Mouse (Mus musculus) embryonic facial prominence, embryonic 10.5 days (tissue): Measurements from ENCODE around the gene Itpk1. TPM values are rescaled to one million over a fixed set of nuclear protein-coding genes. Genes with fewer than 3 reads are reported as not detected.

Source experiments
- DNase-seq: peaks from one replicate; pipeline ENCODE4 v3.0.0-alpha.2; 2017; ENCODE audit warnings: low spot score
- H3K27ac ChIP-seq: fragments of 300-500 bp; sonication (generic); replicated peaks from 2 replicates; pipeline ENCODE4 v1.5.1; 2016; ENCODE audit warnings: mild to moderate bottlenecking
- H3K27me3 ChIP-seq: fragments of 300-500 bp; sonication (generic); replicated peaks from 2 replicates; pipeline ENCODE4 v1.6.1; 2016; ENCODE audit warnings: low read depth, mild to moderate bottlenecking; ENCODE audit not compliant: poor library complexity, severe bottlenecking
- H3K36me3 ChIP-seq: fragments of 300-500 bp; sonication (generic); replicated peaks from 2 replicates; pipeline ENCODE4 v1.6.1; 2016; ENCODE audit warnings: mild to moderate bottlenecking, moderate library complexity
- H3K4me1 ChIP-seq: fragments of 300-500 bp; sonication (generic); 2 replicates; pipeline ENCODE4 v1.6.1; 2016
- H3K4me3 ChIP-seq: fragments of 300-500 bp; sonication (generic); 2 replicates; pipeline ENCODE4 v1.5.1; 2016; ENCODE audit warnings: mild to moderate bottlenecking, moderate library complexity
- H3K9me3 ChIP-seq: fragments of 300-500 bp; sonication (generic); 2 replicates; pipeline ENCODE4 v1.6.1; 2016; ENCODE audit warnings: mild to moderate bottlenecking
- WGBS: fragments of 180-500 bp; shearing (Covaris S2); methylation state at CpG from one replicate; pipeline ENCODE4 v1.1.7; 2016; 5-methylcytosine and 5-hydroxymethylcytosine counted together
- microRNA counts: library from miRNA; unstranded; fragments of <30 nt; microRNA quantifications from one replicate; lab custom pipeline; 2017
- microRNA-seq: library from miRNA; unstranded; fragments of <30 nt; microRNA quantifications from one replicate; pipeline ENCODE4, GENCODE M21; 2017
- polyA plus RNA-seq: library from polyadenylated mRNA; unstranded; fragments of >200 nt; fragmentation: Nextera tagmentation; extraction: Ambion mirVana; gene quantifications from 2 replicates; pipeline ENCODE4 v1.2.1, GENCODE M21; 2016

Gene Itpk1
- polyA plus RNA-seq, 1 experiment from 2014 or later, result 13.7 TPM

DNA sequence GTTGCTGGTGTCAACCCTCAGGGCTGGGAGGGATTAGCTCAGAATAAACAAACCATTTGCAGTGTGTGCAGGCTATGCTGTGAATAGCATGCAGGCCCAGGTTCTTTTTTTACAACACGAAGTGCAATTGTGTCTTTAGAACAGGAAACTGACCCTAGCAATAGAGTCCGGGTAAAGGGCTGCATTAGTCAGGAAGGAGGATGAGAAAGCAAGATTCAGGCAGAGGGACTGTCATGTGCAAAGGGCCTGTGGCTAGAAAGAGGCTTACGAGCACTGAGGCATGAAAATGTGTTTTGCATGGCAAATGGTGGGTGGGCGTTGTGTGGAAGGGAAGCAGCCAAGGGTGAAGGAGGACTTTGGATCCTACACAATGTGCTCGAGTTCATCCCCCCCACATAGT lies 176.7 kb downstream of the Itpk1 start:
- Histone ChIP-seq H3K4me3 (no peak overlapping the region), H3K36me3 (no peaks in the 10 kb centered on the region), H3K27me3 (peaks cover 7% of the 10 kb centered on the region; the same call in 1 of the 2 replicates), H3K4me1 (no peaks in the 10 kb centered on the region), H3K27ac (no peak overlapping the region), H3K9me3 (no peaks in the 10 kb centered on the region)
- WGBS, result 78% methylated on average over 5 of the region's 5 CpGs
- DNase-seq, result no peak

DNA sequence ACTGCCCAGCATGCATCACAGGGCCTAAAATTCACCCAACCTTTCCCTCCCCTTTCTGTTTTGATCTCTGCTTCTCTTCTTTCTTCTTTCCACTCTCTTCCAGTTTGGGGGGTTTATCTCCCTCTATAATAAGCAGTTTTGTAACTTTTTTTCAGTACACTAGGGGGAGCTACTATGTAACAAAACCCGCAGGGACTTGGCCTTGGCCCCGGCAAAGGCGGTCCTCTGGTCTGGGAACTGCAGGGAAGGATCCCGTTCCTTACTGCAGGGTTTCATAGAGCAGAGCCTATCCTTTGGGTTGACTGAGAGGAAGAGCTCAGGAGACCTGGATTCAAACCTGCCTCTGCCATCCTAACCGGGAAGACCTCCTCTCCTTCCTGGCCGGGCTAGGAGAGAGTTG lies 180.0 kb downstream of the Itpk1 start:
- Histone ChIP-seq H3K36me3 (no peaks in the 10 kb centered on the region), H3K4me3 (no peak overlapping the region), H3K9me3 (no peaks in the 10 kb centered on the region), H3K4me1 (peaks cover 7% of the 10 kb centered on the region), H3K27ac (no peak overlapping the region), H3K27me3 (peaks cover 7% of the 10 kb centered on the region; the same call in 1 of the 2 replicates)
- 22% methylated on average over 6 of the region's 6 CpGs for WGBS
- peak; percentile 56 for DNase-seq

DNA sequence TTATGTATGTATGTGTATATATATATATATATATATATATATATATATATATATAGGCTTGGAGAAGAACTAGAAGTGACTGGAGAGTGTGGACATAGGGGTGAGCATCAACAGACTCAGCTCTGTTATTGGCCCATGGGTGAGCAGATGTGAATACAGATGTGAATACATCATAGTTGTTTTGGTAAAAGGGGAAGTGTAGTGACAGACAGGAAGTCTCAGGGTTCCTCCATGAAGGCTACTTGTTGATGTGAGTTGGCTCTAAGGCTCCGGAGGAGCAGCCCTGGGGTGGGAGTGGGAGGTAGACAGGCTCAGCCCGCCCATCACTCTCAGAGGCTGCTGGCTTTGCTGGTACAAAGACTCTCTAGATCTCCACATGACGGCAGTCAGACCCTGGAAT lies 180.5 kb downstream of the Itpk1 start:
- H3K9me3 ChIP-seq, result no peaks in the 10 kb centered on the region
- H3K36me3 ChIP-seq, result no peaks in the 10 kb centered on the region
- 67% methylated on average over 3 of the region's 3 CpGs for WGBS
- DNase-seq, result no peak
- H3K27me3 ChIP-seq, result peaks cover 7% of the 10 kb centered on the region; the same call in 1 of the 2 replicates
- H3K4me1 ChIP-seq, result peaks cover 7% of the 10 kb centered on the region
- no peak overlapping the region for H3K27ac ChIP-seq
- H3K4me3 ChIP-seq, result no peak overlapping the region

DNA sequence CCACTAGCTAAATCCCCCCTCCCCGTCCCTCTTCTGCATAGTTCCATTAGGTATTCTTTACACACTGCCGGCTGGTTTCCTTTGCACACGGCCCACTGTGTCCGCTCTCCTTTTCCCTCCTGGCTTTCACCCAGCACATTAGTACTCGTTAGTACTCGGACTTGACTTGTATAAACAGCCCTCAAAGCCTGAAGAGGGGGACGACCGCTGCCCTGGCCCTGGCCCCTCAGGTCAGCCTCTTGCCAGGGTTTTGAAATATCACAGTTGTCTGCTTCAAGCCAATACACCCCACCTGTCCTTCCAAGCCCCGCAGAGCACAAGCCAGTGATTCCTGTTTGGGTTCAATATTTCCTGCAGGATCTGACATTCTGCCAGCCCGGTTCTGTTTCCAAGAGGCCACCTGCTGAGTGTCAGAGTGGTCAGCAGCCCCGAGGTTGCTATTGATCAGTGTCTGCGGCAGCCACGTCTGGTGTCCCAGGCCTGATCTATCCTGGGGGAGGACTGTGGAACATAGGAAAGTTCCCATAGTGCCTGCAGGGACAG lies 182.9 kb downstream of the Itpk1 start:
- 53% methylated on average over 13 of the region's 13 CpGs for WGBS
- H3K27ac ChIP-seq, result no peak overlapping the region
- DNase-seq, result no peak
- H3K27me3 ChIP-seq, result peaks cover 7% of the 10 kb centered on the region; the same call in 1 of the 2 replicates
- peaks cover 7% of the 10 kb centered on the region for H3K4me1 ChIP-seq
- H3K4me3 ChIP-seq, result no peak overlapping the region
- no peaks in the 10 kb centered on the region for H3K36me3 ChIP-seq
- no peaks in the 10 kb centered on the region for H3K9me3 ChIP-seq

DNA sequence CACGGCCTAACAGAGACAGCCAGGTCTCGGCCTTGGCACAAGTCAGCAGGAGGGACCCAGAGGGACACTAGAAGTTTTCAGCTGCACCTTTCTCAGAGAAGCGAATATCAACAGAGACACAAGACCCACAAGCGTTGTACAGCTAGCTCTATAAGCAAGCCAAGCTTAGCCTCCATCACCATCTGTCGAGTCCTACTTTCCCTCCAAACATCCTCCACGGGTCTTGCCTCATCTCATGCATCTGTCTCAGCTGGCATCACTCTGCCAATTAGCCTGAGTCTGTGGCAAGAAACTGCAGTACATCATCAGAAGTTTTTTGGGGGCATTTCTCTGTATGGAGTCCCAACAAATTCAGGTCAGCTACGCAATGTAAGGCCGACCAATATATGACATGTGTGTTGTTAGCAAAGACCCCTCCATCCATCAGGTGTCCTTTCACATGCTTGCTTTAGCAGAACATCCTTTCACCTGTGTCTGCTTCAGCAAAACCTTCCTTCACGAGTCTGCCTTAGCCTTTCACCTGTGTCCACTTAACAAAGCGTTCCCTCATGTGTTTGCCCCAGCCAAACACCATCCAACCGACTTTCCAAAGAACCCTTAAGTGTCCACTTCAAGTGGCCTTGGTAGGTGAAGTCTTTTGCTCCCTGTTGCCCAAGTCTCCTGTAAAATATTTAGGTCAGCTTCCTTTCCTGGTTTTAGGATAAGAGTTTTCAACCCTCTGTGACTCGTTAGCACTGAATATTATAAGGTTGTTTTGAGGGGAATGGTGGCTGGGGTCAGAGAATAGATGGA lies 184.6 kb downstream of the Itpk1 start:
- 90% methylated on average over 12 of the region's 12 CpGs for WGBS

More for the DNA sequence above, 184.6 kb downstream of the Itpk1 start:
- Histone ChIP-seq H3K4me3 (no peak overlapping the region), H3K36me3 (no peaks in the 10 kb centered on the region), H3K4me1 (peaks cover 7% of the 10 kb centered on the region), H3K9me3 (no peaks in the 10 kb centered on the region), H3K27me3 (no peaks in the 10 kb centered on the region), H3K27ac (no peak overlapping the region)
- no peak for DNase-seq

MicroRNAs within 50 kb of the gene (microRNA counts, 519-probe panel; counts per million panel counts)
- 188 counts per million, percentile 57 among the panel's probes with 10 or more counts for microRNA mmu-miR-1936 (lab: Ali Mortazavi, UCI)

Small RNA genes within 50 kb of the gene (microRNA-seq; reads per million reads assigned to microRNA genes)
- not detected for gene Mir1936

Other genes starting within 250 kb of the Itpk1 start
- 28.4 and 31.3 TPM in 2 replicates for gene Golga5, start 235.8 kb downstream of the Itpk1 start, polyA plus RNA-seq
- gene Chga, start 150.0 kb downstream of the Itpk1 start, polyA plus RNA-seq, result 6.2 and 6.6 TPM in 2 replicates
- gene Moap1, start 38.7 kb upstream of the Itpk1 start, polyA plus RNA-seq, result 35.4 and 36.9 TPM in 2 replicates
- 9.7 and 11.2 TPM in 2 replicates for gene Tmem251, start 38.8 kb upstream of the Itpk1 start, polyA plus RNA-seq
- gene Gm28051, start 52.8 kb upstream of the Itpk1 start, polyA plus RNA-seq, result not detected in 2 replicates
- gene Gon7, start 52.9 kb upstream of the Itpk1 start, polyA plus RNA-seq, result 49.3 and 53.7 TPM in 2 replicates
- gene Ubr7, start 53.0 kb upstream of the Itpk1 start, polyA plus RNA-seq, result 53.1 and 58.9 TPM in 2 replicates
- gene Gm20604, start 53.7 kb upstream of the Itpk1 start, polyA plus RNA-seq, result 29.1 and 31.0 TPM in 2 replicates
- gene Btbd7, start 173.5 kb upstream of the Itpk1 start, polyA plus RNA-seq, result 17.6 and 19.5 TPM in 2 replicates
- gene Cox8c, start 194.4 kb upstream of the Itpk1 start, polyA plus RNA-seq, result not detected in 2 replicates
- gene Unc79, start 243.9 kb upstream of the Itpk1 start, polyA plus RNA-seq, result 0.33 and 0.57 TPM in 2 replicates